Mouse (Mus musculus): ENCODE results near the gene Fam214a. TPM values are rescaled to one million over a fixed set of nuclear protein-coding genes. Genes with fewer than 3 reads are reported as not detected.

The Fam214a gene
- polyA plus RNA-seq, 1 experiment from 2014 or later = 28.1 TPM

DNA sequence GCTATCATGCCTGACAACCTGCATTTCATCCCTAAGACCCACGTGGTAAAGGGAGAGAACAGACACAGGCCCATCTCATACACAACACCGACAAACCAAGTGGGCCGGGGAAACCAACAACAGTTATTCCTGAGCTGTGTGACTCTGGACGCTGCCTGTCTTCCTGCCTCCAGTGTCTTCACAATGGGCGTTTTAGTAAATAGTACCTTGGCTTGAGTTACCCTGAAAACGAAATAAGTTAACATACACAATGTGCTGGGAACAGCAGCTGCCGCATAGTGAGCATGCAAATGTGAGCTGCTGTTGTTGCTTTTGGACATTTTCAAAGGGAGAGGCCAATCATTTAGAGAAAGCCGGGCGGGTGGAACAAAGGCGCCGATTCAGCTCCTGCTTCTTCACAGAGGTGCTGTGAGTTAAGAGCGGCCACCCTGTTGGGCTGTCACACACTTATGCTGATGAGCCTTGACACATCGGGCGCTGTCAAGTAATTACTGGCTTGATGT, 8.4 kb downstream of the Fam214a start:
- no peaks in the 10 kb centered on the region for H3K27me3 ChIP-seq (ENCODE audit: control insufficient read depth, insufficient read depth, low read length)
- peak overlapping the region; percentile 31 for H3K4me2 ChIP-seq (replicated peaks)
- peaks cover 8% of the 10 kb centered on the region for H3K36me3 ChIP-seq (replicated peaks; ENCODE audit: control insufficient read depth, insufficient read depth)
- H3K9ac ChIP-seq = peak overlapping the region; percentile 37
- ATAC-seq (ENCODE audit: low FRiP score) = peak; percentile 68; the same call in 1 of the 2 replicates
- DNase-seq (ENCODE audit: low spot score) = no peak
- H3K27ac ChIP-seq = peak overlapping the region; percentile 15; the same call in 1 of the 2 replicates
- 3% methylated on average over 14 of the region's 14 CpGs for WGBS
- H3K4me1 ChIP-seq (replicated peaks; ENCODE audit: control insufficient read depth, insufficient read depth, low read length) = peaks cover 10% of the 10 kb centered on the region; the same call in 1 of the 2 replicates
- H3K4me3 ChIP-seq (replicated peaks; ENCODE audit: low read length) = no peak overlapping the region
- H3K9me3 ChIP-seq (ENCODE audit: control insufficient read depth, low read length) = no peaks in the 10 kb centered on the region

DNA sequence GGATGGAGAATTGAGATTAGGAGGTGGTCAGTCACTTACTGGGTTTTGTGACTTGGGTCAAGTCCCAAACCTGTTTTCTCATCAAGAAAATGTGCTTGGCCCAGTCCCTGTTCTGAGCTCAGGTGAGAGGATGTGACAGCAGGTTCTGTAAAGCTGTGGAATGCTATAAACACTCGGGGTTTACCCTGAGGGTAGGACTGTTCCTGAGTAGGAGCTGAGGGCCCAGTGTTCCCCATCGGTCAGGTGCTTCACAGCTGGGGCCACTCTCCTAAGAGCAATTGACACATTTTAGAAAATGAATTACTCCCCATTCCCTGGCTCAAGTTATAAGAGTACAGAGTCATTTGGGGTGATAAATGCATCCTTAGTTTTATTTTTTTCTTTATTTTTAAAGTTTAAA, 11.3 kb downstream of the Fam214a start:
- no peak overlapping the region for H3K27ac ChIP-seq
- no peak overlapping the region for H3K9ac ChIP-seq
- no peak overlapping the region for H3K4me2 ChIP-seq (replicated peaks)
- H3K4me1 ChIP-seq (replicated peaks; ENCODE audit: control insufficient read depth, insufficient read depth, low read length) = peaks cover 10% of the 10 kb centered on the region; the same call in 1 of the 2 replicates
- H3K36me3 ChIP-seq (replicated peaks; ENCODE audit: control insufficient read depth, insufficient read depth) = peaks cover 6% of the 10 kb centered on the region
- no peak for ATAC-seq (ENCODE audit: low FRiP score)
- H3K4me3 ChIP-seq (replicated peaks; ENCODE audit: low read length) = no peak overlapping the region
- DNase-seq (ENCODE audit: low spot score) = no peak
- no peaks in the 10 kb centered on the region for H3K27me3 ChIP-seq (ENCODE audit: control insufficient read depth, insufficient read depth, low read length)
- no peaks in the 10 kb centered on the region for H3K9me3 ChIP-seq (ENCODE audit: control insufficient read depth, low read length)
- 82% methylated on average over 2 of the region's 2 CpGs for WGBS

DNA sequence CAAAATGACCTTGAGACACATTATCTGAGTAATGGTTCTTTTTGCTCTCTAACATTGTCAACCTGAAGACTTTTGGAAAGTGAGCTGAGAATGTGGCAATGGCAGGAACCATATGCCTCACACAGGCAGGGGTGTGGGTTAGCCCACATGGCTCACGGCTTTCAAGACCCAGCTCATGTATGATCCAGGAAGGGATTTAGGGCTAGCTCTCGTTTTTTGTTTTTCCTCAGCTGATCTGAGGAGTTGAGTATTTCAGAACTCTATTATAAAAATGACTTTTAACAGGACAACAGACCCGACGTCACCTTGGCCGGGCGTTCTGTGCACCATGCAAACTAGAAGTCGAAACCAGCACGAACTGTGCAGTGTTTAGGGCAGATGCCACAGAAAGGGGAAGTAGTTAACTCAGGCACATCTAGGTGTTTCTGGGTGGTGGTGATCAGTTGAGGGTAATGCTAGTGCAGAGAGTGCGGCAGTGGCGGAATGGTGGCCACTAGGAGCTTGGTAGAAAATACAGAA, 12.2 kb downstream of the Fam214a start:
- Histone ChIP-seq H3K4me1 (replicated peaks; ENCODE audit: control insufficient read depth, insufficient read depth, low read length) (peaks cover 10% of the 10 kb centered on the region; the same call in 1 of the 2 replicates), H3K9me3 (ENCODE audit: control insufficient read depth, low read length) (no peaks in the 10 kb centered on the region), H3K36me3 (replicated peaks; ENCODE audit: control insufficient read depth, insufficient read depth) (no peaks in the 10 kb centered on the region; the same call in 1 of the 2 replicates), H3K9ac (no peak overlapping the region), H3K4me2 (replicated peaks) (no peak overlapping the region), H3K27me3 (ENCODE audit: control insufficient read depth, insufficient read depth, low read length) (no peaks in the 10 kb centered on the region), H3K4me3 (replicated peaks; ENCODE audit: low read length) (no peak overlapping the region), H3K27ac (no peak overlapping the region)
- WGBS = 90% methylated on average over 10 of the region's 10 CpGs
- DNase-seq (ENCODE audit: low spot score) (no peak), ATAC-seq (ENCODE audit: low FRiP score) (no peak)

DNA sequence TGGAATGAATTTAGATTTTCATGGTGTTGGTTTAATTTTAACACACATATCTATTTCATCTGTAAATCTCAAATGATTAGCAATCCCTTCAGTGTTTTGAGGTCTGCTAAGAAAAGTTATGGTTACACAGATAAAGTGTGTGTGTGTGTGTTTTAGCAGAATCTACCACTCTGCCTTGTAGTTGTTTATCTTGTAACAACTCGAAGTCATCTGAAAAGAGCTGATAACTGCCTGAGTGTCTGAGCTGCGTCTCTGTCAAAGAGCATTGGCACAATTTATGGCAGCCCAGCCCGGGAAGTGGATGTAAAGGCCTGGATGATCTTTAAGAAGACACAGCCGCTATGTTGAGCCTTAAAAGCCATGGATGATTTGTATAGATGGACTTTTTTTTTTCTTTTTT, 13.5 kb downstream of the Fam214a start:
- no peak for DNase-seq (ENCODE audit: low spot score)
- Histone ChIP-seq H3K27ac (no peak overlapping the region), H3K36me3 (replicated peaks; ENCODE audit: control insufficient read depth, insufficient read depth) (no peaks in the 10 kb centered on the region; the same call in 1 of the 2 replicates), H3K4me1 (replicated peaks; ENCODE audit: control insufficient read depth, insufficient read depth, low read length) (peaks cover 4% of the 10 kb centered on the region; the same call in 1 of the 2 replicates), H3K9ac (no peak overlapping the region), H3K4me3 (replicated peaks; ENCODE audit: low read length) (no peak overlapping the region), H3K4me2 (replicated peaks) (no peak overlapping the region), H3K27me3 (ENCODE audit: control insufficient read depth, insufficient read depth, low read length) (no peaks in the 10 kb centered on the region), H3K9me3 (ENCODE audit: control insufficient read depth, low read length) (no peaks in the 10 kb centered on the region)
- 79% methylated on average over 4 of the region's 4 CpGs for WGBS
- ATAC-seq (ENCODE audit: low FRiP score) = no peak

DNA sequence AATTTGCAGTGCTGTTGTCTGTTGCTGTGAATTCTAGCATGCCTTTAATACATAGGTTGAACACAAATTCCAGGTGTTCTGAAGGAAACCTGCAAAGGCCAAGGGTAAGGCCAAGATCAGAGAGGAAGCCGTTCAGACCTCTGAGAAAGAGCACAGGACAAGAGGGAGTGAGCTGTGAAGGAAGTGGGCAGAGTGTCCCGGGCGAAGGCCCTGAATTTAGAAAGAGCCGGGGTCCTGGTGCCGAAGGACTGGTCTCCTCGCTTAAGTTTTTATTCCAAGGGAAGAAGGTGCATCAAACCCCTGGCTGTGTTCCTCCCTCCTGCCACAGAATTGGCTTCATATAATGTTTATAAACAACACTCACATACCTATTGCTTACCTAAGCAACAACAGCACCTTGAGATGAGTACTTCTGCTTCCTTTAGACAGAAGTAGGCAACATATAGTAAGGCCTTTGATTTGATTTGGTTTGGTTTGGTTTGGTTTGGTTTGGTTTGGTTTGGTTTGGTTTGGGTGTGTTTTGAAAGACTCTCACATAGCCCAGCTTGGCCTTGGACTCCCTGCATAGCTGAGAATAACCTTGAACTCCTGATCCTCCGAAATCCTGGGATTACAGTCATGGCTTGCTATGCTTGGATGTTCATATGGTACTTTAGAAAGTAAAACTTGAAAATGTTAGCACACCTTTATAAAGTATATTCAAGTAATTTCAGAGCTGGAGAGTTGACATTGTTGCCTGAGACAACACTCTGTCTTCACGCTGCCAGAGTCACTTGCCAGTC, 16.2 kb downstream of the Fam214a start:
- Histone ChIP-seq H3K4me2 (replicated peaks) (no peak overlapping the region), H3K9ac (no peak overlapping the region), H3K27ac (no peak overlapping the region), H3K4me1 (replicated peaks; ENCODE audit: control insufficient read depth, insufficient read depth, low read length) (no peaks in the 10 kb centered on the region), H3K36me3 (replicated peaks; ENCODE audit: control insufficient read depth, insufficient read depth) (no peaks in the 10 kb centered on the region; the same call in 1 of the 2 replicates), H3K27me3 (ENCODE audit: control insufficient read depth, insufficient read depth, low read length) (no peaks in the 10 kb centered on the region), H3K4me3 (replicated peaks; ENCODE audit: low read length) (no peak overlapping the region), H3K9me3 (ENCODE audit: control insufficient read depth, low read length) (no peaks in the 10 kb centered on the region)
- ATAC-seq (ENCODE audit: low FRiP score) (no peak), DNase-seq (ENCODE audit: low spot score) (no peak)
- 89% methylated on average over 8 of the region's 8 CpGs for WGBS

DNA sequence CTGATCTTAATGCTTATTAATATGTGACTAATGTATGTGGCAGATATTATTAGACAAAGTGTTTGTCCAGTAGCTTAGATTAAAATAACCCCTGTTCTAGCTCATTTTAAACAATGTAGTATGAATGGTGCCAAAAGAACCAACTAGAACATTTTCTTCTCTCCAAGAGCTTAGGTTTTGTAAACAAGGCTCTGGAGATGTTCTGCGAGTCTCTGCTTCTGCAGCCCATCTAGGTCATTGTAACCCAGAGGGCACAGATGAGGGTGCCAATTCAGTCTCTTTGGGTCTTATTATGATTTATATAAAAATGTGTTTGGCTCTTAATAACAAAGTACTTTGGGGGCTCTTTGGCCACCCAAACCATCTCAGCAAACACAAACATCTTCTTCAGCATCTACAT, 17.9 kb downstream of the Fam214a start:
- Histone ChIP-seq H3K9ac (no peak overlapping the region), H3K9me3 (ENCODE audit: control insufficient read depth, low read length) (no peaks in the 10 kb centered on the region), H3K4me2 (replicated peaks) (no peak overlapping the region), H3K4me1 (replicated peaks; ENCODE audit: control insufficient read depth, insufficient read depth, low read length) (peaks cover 15% of the 10 kb centered on the region), H3K36me3 (replicated peaks; ENCODE audit: control insufficient read depth, insufficient read depth) (no peaks in the 10 kb centered on the region), H3K4me3 (replicated peaks; ENCODE audit: low read length) (no peak overlapping the region), H3K27me3 (ENCODE audit: control insufficient read depth, insufficient read depth, low read length) (no peaks in the 10 kb centered on the region), H3K27ac (no peak overlapping the region)
- DNase-seq (ENCODE audit: low spot score) (no peak), ATAC-seq (ENCODE audit: low FRiP score) (no peak)
- WGBS = 98% methylated on average over 1 of the region's 1 CpGs

DNA sequence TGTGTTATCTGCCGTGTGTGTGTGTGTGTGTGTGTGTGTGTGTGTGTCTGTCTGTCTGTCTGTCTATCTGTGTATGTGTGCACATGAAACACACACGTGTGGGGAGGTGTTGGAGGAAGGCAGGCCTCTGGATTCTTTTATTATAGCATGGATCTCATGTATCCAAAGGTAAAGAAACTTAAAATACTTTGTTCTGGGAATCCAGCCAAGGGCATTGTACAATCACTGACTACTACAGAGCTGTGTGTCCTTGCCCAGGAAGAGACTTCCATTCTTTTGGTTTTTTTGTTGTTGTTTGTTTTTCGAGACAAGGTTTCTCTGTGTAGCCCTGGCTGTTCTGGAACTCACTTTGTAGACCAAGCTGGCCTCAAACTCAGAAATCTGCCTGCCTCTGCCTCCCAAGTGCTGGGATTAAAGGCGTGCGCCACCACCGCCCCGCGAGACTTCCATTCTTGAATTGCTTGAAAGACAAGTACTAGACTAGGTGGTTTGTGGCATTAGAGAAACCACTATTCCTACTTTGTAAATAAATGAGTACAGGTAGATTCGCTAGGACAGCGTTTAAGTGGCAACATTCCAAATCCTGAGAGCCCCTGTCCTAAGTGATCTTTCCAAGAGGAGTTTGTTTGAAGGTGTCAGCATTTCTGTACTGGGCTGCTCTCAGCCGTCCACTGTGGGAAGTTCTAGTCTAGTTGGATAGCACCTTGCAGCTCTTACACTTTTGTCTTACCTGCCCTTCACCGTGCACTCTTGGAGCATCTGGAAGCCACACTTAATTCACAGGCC, 18.7 kb downstream of the Fam214a start:
- Histone ChIP-seq H3K36me3 (replicated peaks; ENCODE audit: control insufficient read depth, insufficient read depth) (no peaks in the 10 kb centered on the region), H3K27me3 (ENCODE audit: control insufficient read depth, insufficient read depth, low read length) (no peaks in the 10 kb centered on the region), H3K27ac (no peak overlapping the region), H3K9ac (no peak overlapping the region), H3K4me3 (replicated peaks; ENCODE audit: low read length) (no peak overlapping the region), H3K4me1 (replicated peaks; ENCODE audit: control insufficient read depth, insufficient read depth, low read length) (peaks cover 17% of the 10 kb centered on the region), H3K4me2 (replicated peaks) (no peak overlapping the region), H3K9me3 (ENCODE audit: control insufficient read depth, low read length) (no peaks in the 10 kb centered on the region)
- no peak for DNase-seq (ENCODE audit: low spot score)
- WGBS = 87% methylated on average over 12 of the region's 12 CpGs
- ATAC-seq (ENCODE audit: low FRiP score) = no peak

DNA sequence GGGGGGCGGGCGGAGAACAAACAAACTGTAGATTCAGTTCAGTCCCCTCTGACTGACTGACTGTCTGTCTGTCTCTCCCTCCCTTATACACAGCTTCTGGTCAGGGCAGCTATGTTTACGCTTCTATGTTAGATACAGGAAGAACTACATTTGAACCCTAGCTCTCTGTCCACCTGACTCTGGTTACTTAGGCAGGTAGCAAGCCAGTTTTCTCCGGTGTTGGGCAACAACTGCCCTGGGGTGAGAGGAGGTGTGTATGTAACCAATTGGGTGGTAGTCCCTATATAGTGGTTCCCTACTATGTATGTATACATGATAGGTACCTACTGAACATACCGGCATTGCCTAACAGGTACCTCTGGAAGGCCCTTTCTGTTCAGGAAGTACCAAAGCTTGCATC, 20.1 kb downstream of the Fam214a start:
- ATAC-seq (ENCODE audit: low FRiP score) (no peak), DNase-seq (ENCODE audit: low spot score) (no peak)
- H3K27me3 ChIP-seq (ENCODE audit: control insufficient read depth, insufficient read depth, low read length) = no peaks in the 10 kb centered on the region
- no peak overlapping the region for H3K27ac ChIP-seq
- peaks cover 27% of the 10 kb centered on the region for H3K4me1 ChIP-seq (replicated peaks; ENCODE audit: control insufficient read depth, insufficient read depth, low read length)
- H3K9ac ChIP-seq = no peak overlapping the region
- H3K36me3 ChIP-seq (replicated peaks; ENCODE audit: control insufficient read depth, insufficient read depth) = no peaks in the 10 kb centered on the region
- no peaks in the 10 kb centered on the region for H3K9me3 ChIP-seq (ENCODE audit: control insufficient read depth, low read length)
- H3K4me3 ChIP-seq (replicated peaks; ENCODE audit: low read length) = no peak overlapping the region
- H3K4me2 ChIP-seq (replicated peaks) = no peak overlapping the region
- 98% methylated on average over 5 of the region's 5 CpGs for WGBS

DNA sequence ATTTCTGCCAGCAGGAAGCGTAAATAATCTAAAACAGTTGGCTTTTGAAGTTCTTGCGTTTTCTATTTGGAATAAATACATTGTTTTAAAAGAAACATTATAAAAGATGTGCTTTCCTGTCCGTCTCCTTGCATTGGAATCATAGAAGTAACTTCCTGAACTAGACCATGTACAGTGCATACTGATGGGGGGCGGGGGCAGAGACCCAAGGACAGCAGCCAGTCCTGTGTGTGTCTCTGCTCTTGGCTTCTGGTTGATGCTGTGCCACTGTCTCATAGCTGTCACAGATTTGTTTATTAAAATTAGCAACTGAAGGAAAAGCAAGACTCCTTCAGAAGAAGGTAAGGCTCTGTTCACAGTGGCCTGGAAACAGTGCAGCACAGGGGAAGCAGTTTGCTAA, 20.5 kb downstream of the Fam214a start:
- Histone ChIP-seq H3K4me1 (replicated peaks; ENCODE audit: control insufficient read depth, insufficient read depth, low read length) (peaks cover 31% of the 10 kb centered on the region), H3K9ac (no peak overlapping the region), H3K36me3 (replicated peaks; ENCODE audit: control insufficient read depth, insufficient read depth) (no peaks in the 10 kb centered on the region), H3K4me2 (replicated peaks) (no peak overlapping the region), H3K9me3 (ENCODE audit: control insufficient read depth, low read length) (no peaks in the 10 kb centered on the region), H3K27me3 (ENCODE audit: control insufficient read depth, insufficient read depth, low read length) (no peaks in the 10 kb centered on the region), H3K4me3 (replicated peaks; ENCODE audit: low read length) (no peak overlapping the region), H3K27ac (no peak overlapping the region)
- DNase-seq (ENCODE audit: low spot score) (no peak), ATAC-seq (ENCODE audit: low FRiP score) (no peak)
- WGBS = 89% methylated on average over 4 of the region's 4 CpGs

Data from hindbrain, embryonic 14.5 days (tissue).